Mouse (Mus musculus) CH12.LX (cell line): Measurements from ENCODE around the gene Foxo6. TPM values are rescaled to one million over a fixed set of nuclear protein-coding genes. Genes with fewer than 3 reads are reported as not detected.

Experiments
- DNase-seq: peaks from one replicate; pipeline ENCODE4 v3.0.0-alpha.2; 2013; ENCODE audit errors: extremely low read depth
- H3K27ac ChIP-seq: 2 replicates; pipeline ENCODE4 v1.5.1; 2012; ENCODE audit warnings: low read depth, mild to moderate bottlenecking, control low read depth, moderate library complexity; ENCODE audit not compliant: insufficient read depth
- H3K27me3 ChIP-seq: replicated peaks from 2 replicates; pipeline ENCODE3; 2012; ENCODE audit warnings: inconsistent platforms
- H3K36me3 ChIP-seq, 2 experiments: replicated peaks in 1 of 2; 2 replicates each; pipeline versions ENCODE3 to v1.6.1; 2012; ENCODE audit warnings: inconsistent platforms in 1 of 2, low read length in 1 of 2, mild to moderate bottlenecking in 1 of 2, mixed read lengths in 1 of 2, moderate library complexity in 1 of 2; ENCODE audit not compliant: control insufficient read depth in 1 of 2, insufficient read depth in 1 of 2
- H3K4me1 ChIP-seq, 2 experiments: 2 replicates each; pipeline ENCODE4 v1.6.1; 2012; ENCODE audit warnings: inconsistent platforms in 1 of 2, moderate library complexity in 1 of 2; ENCODE audit not compliant: insufficient read depth in 2 of 2, control insufficient read depth in 1 of 2
- H3K4me2 ChIP-seq: 2 replicates; pipeline ENCODE4 v1.6.1; 2012; ENCODE audit warnings: low read depth, mild to moderate bottlenecking, control low read depth; ENCODE audit not compliant: poor library complexity, insufficient read depth, severe bottlenecking
- H3K4me3 ChIP-seq, 3 experiments: fragments of 150-350 bp in 1 of 3; sonication (generic) in 1 of 3; replicated peaks in 1 of 3; 2 replicates each; pipeline versions ENCODE3 to v1.5.1; 2011 to 2012; ENCODE audit warnings: low read depth in 2 of 3, low read length in 2 of 3, mild to moderate bottlenecking in 2 of 3, moderate library complexity in 2 of 3, control low read depth in 1 of 3, improper control_type of control experiment in 1 of 3, inconsistent platforms in 1 of 3, mixed read lengths in 1 of 3; ENCODE audit not compliant: poor library complexity in 1 of 3
- H3K79me2 ChIP-seq: replicated peaks from 2 replicates; pipeline ENCODE4 v1.6.1; 2012; ENCODE audit warnings: mild to moderate bottlenecking, moderate library complexity; ENCODE audit not compliant: control insufficient read depth, poor library complexity, insufficient read depth, severe bottlenecking; ENCODE audit errors: extremely low read depth
- H3K9ac ChIP-seq: 2 replicates; pipeline ENCODE4 v1.6.1; 2012; ENCODE audit warnings: low read depth, mild to moderate bottlenecking, control low read depth, moderate library complexity; ENCODE audit not compliant: insufficient read depth
- H3K9me3 ChIP-seq: replicated peaks from 2 replicates; pipeline ENCODE3; 2012; ENCODE audit warnings: low read length, inconsistent platforms, mixed read lengths
- CTCF ChIP-seq, 2 experiments: IDR thresholded peaks in 1 of 2; conservative IDR thresholded peaks in 1 of 2; 2 replicates each; pipeline ENCODE4 v1.5.1; 2011 to 2012; ENCODE audit warnings: low read depth in 2 of 2, low read length in 2 of 2, improper control_type of control experiment in 1 of 2, inconsistent platforms in 1 of 2, mild to moderate bottlenecking in 1 of 2, moderate library complexity in 1 of 2
- E2F4 ChIP-seq: IDR thresholded peaks from 2 replicates; pipeline ENCODE4 v1.6.1; 2011; ENCODE audit warnings: low read depth, low read length, improper control_type of control experiment; ENCODE audit not compliant: insufficient replicate concordance
- GABPA ChIP-seq: IDR thresholded peaks from 2 replicates; pipeline ENCODE4 v1.6.1; 2012; ENCODE audit warnings: low read depth, low read length, improper control_type of control experiment, inconsistent platforms; ENCODE audit not compliant: insufficient replicate concordance
- IRF4 ChIP-seq: IDR thresholded peaks from 2 replicates; pipeline ENCODE4 v1.6.1; 2014; ENCODE audit warnings: low read depth, mild to moderate bottlenecking, inconsistent platforms, low read length, improper control_type of control experiment
- JUN ChIP-seq: IDR thresholded peaks from 2 replicates; pipeline ENCODE4 v1.6.1; 2011; ENCODE audit warnings: low read depth, mild to moderate bottlenecking, low read length, improper control_type of control experiment, moderate library complexity; ENCODE audit not compliant: insufficient read depth
- KAT2A ChIP-seq: IDR thresholded peaks from 2 replicates; pipeline ENCODE4 v1.6.1; 2012; ENCODE audit warnings: low read length, improper control_type of control experiment, inconsistent platforms; ENCODE audit not compliant: insufficient replicate concordance
- MAFK ChIP-seq: IDR thresholded peaks from 2 replicates; pipeline ENCODE4 v1.6.1; 2011; ENCODE audit warnings: low read length, improper control_type of control experiment; ENCODE audit not compliant: insufficient replicate concordance
- MAZ ChIP-seq: IDR thresholded peaks from 2 replicates; pipeline ENCODE4 v1.6.1; 2012; ENCODE audit warnings: low read depth, mild to moderate bottlenecking, inconsistent platforms, low read length, improper control_type of control experiment, moderate library complexity
- MEF2A ChIP-seq: IDR thresholded peaks from 2 replicates; pipeline ENCODE4 v1.6.1; 2014; ENCODE audit warnings: low read depth, mild to moderate bottlenecking, inconsistent platforms, low read length, improper control_type of control experiment, borderline replicate concordance
- MXI1 ChIP-seq: IDR thresholded peaks from 2 replicates; pipeline ENCODE4 v1.6.1; 2011; ENCODE audit warnings: mild to moderate bottlenecking, low read depth, low read length, improper control_type of control experiment
- NELFE ChIP-seq: IDR thresholded peaks from 2 replicates; pipeline ENCODE4 v1.6.1; 2011; ENCODE audit warnings: low read depth, low read length, improper control_type of control experiment
- PAX5 ChIP-seq: IDR thresholded peaks from 2 replicates; pipeline ENCODE4 v1.6.1; 2012; ENCODE audit warnings: low read length, inconsistent platforms, mixed read lengths
- POLR2A ChIP-seq: IDR thresholded peaks from 2 replicates; pipeline ENCODE4 v1.6.1; 2011; ENCODE audit warnings: low read depth, mild to moderate bottlenecking, improper control_type of control experiment, low read length
- RCOR1 ChIP-seq: conservative IDR thresholded peaks from 2 replicates; pipeline ENCODE4 v1.6.1; 2012; ENCODE audit warnings: low read depth, mild to moderate bottlenecking, inconsistent platforms, low read length, improper control_type of control experiment
- SMC3 ChIP-seq: IDR thresholded peaks from 2 replicates; pipeline ENCODE4 v1.6.1; 2011; ENCODE audit warnings: low read depth, low read length, improper control_type of control experiment
- TBP ChIP-seq: conservative IDR thresholded peaks from 2 replicates; pipeline ENCODE4 v1.6.1; 2011; ENCODE audit warnings: low read depth, low read length, improper control_type of control experiment
- USF2 ChIP-seq: conservative IDR thresholded peaks from 2 replicates; pipeline ENCODE4 v1.6.1; 2011; ENCODE audit warnings: low read depth, low read length, improper control_type of control experiment
- ZC3H11A ChIP-seq: IDR thresholded peaks from 2 replicates; pipeline ENCODE4 v1.6.1; 2012; ENCODE audit warnings: low read depth, mild to moderate bottlenecking, inconsistent platforms, low read length, improper control_type of control experiment
- ZNF384 ChIP-seq: IDR thresholded peaks from 2 replicates; pipeline ENCODE4 v1.6.1; 2012; ENCODE audit warnings: low read depth, low read length, improper control_type of control experiment, inconsistent platforms
- dilution Hi-C: fragments of 300-500 bp; cut with MboI; formaldehyde crosslinking; loops from 2 replicates; pipeline ENCODE4 v1.14.3; 2020; ENCODE audit warnings: low sequenced_read_pairs; ENCODE audit not compliant: extremely low pct_unique_long_range_greater_than_20kb, extremely low pct_ligation_motif_present
- in situ Hi-C: fragments of 300-500 bp; cut with MboI; formaldehyde crosslinking; loops from 3 replicates; pipeline ENCODE4 v1.14.3; 2019; ENCODE audit warnings: low sequenced_read_pairs, low pct_ligation_motif_present, low pct_unique_long_range_greater_than_20kb, mixed read lengths
- polyA plus RNA-seq: library from polyadenylated mRNA; unstranded; fragments of >175 nt; gene quantifications from 2 replicates; pipeline ENCODE4 v1.2.1, GENCODE M21; 2012; ENCODE audit warnings: low read depth; ENCODE audit not compliant: insufficient read length
- total RNA-seq, 2 experiments: library from RNA; depleted of rRNA; stranded (reverse); fragments of 300-350 nt in 1 of 2; fragments of >200 nt in 1 of 2; gene quantifications; 2 replicates each; pipeline ENCODE4 v1.2.3; 2012 to 2014

Gene Foxo6
- total and polyA plus RNA-seq, 3 experiments, result not detected

DNA sequence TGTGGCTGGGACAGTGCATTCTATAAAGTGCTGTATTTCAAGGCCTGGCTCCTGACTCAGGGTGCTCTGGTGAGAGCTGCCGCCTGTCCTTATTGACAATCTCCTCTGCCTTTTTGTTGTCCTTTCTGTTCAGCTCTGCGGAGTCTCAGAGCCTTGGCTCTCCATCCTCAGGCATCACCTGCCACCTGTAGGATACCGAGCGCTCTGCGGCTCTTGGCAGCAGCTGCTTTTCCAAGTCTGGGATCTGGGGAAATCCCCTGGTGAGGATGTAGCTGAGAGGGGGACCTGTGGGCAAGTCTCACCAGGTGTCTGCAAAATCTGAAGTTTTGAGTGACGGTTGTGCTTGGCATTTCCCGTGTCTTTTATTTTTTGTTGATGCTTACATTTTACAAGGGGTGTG, 12.1 kb upstream of the Foxo6 start:
- DNase-seq, result no peak
- no peak overlapping the region for H3K27ac ChIP-seq
- peaks cover 3% of the 10 kb centered on the region for H3K9me3 ChIP-seq
- H3K4me1 ChIP-seq, result peaks cover 0 to 4% of the 10 kb centered on the region in 2 experiments; a peak in 1 of 4 replicates
- no peak overlapping the region for H3K4me3 ChIP-seq
- in situ Hi-C loops (no loop called here), dilution Hi-C loops (no loop called here)
- no peaks in the 10 kb centered on the region for H3K36me3 ChIP-seq
- TF ChIP-seq JUN (no peak), CTCF (conservative IDR thresholded peaks at IDR 0.05 in 1 of 2, IDR thresholded peaks at IDR 0.05 in 1 of 2; ENCODE audit: low read depth in 2 of 2, low read length in 2 of 2) (0 out of 4 replicates have a peak, but pooled peaks of 1 of the 2 experiments have one; percentile 21), GABPA (no peak), IRF4 (no peak), KAT2A (no peak), MAZ (no peak)
- no peak overlapping the region for H3K4me2 ChIP-seq
- H3K27me3 ChIP-seq, result peaks cover 87% of the 10 kb centered on the region
- no peaks in the 10 kb centered on the region for H3K79me2 ChIP-seq
- H3K9ac ChIP-seq, result no peak overlapping the region

DNA sequence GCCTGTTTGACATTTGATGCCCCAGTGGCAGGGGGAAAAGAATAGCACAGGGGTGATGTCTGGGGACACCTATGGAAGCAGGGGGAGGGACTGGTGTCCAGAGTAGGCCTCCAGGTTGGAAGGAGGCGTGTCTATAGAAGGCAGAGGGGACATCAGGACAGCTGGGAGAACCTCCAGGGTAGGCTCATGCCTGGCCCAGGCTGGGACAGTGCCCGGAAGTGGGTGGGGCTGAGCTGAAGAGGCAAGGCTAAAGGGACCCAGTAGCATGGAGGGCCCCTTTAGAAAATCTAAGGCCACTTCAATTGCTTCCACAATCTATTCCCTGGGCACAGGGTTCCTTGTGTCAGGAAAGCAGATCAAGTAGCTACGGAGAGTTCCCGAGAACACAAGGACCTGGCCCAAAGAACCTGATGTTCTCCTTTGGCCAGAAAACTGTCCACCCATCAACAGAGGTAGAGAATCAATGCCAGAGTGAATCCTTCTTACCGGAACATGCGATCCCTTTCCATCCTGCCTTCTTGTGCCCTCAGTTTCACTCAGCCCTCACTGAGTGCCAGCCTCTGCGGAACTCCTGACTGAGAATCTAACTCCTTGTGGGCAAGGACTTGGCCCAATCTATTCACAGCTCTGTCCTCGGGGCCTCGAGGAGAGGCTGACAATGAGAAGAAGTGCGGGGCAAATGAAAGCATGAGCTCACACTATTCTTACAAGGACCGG, 4.1 kb upstream of the Foxo6 start:
- no peaks in the 10 kb centered on the region for H3K79me2 ChIP-seq
- peaks cover 7 to 22% of the 10 kb centered on the region in 2 experiments; a peak in 3 of 4 replicates for H3K4me1 ChIP-seq
- H3K4me2 ChIP-seq, result no peak overlapping the region
- no peak overlapping the region for H3K9ac ChIP-seq
- peaks cover 89% of the 10 kb centered on the region for H3K27me3 ChIP-seq
- H3K27ac ChIP-seq, result no peak overlapping the region
- no peaks in the 10 kb centered on the region for H3K9me3 ChIP-seq
- in situ Hi-C loops, result no loop called here
- TF ChIP-seq RCOR1 (no peak), E2F4 (no peak), JUN (no peak), ZNF384 (no peak), USF2 (no peak), MAFK (no peak)
- TF ChIP-seq, all 38 proteins: peak for 0
- dilution Hi-C loops, result no loop called here
- no peak for DNase-seq
- Histone ChIP-seq H3K4me3 (no peak overlapping the region), H3K36me3 (no peaks in the 10 kb centered on the region)

DNA sequence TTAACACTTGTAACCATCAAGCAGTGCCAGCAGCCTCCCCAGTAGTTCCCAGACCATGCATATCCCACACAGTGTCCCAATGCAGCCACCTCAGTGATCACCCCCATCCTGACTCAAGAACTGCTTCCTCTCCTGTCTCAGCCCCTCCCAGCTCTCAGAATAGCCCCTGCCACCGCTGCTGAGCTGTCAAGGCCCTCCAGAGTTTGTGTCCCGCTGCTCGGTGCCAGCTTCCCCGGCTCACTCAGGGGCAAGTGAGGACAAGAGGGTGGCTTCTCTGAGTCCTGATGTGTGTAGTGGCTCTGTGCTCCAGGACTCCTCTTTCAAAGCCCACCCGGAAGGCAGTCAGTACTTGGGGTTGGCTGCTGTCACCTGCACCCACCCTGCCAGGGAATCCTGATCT, 3.3 kb upstream of the Foxo6 start:
- H3K4me3 ChIP-seq, result no peak overlapping the region
- H3K4me1 ChIP-seq, result peaks cover 7 to 22% of the 10 kb centered on the region in 2 experiments; a peak in 3 of 4 replicates
- H3K27me3 ChIP-seq, result peaks cover 89% of the 10 kb centered on the region
- no peak for TF ChIP-seq SMC3
- no peak for TF ChIP-seq MEF2A
- TF ChIP-seq ZNF384, result no peak
- TF ChIP-seq PAX5, result no peak
- no peak for TF ChIP-seq TBP
- TF ChIP-seq RCOR1, result no peak
- TF ChIP-seq POLR2A, result no peak
- no peak for TF ChIP-seq MXI1
- no peak for TF ChIP-seq NELFE
- no peak for TF ChIP-seq ZC3H11A
- in situ Hi-C loops, result no loop called here
- dilution Hi-C loops, result no loop called here
- H3K79me2 ChIP-seq, result no peaks in the 10 kb centered on the region
- no peak for DNase-seq
- H3K4me2 ChIP-seq, result no peak overlapping the region
- H3K9me3 ChIP-seq, result no peaks in the 10 kb centered on the region
- H3K27ac ChIP-seq, result no peak overlapping the region
- H3K36me3 ChIP-seq, result no peaks in the 10 kb centered on the region
- no peak overlapping the region for H3K9ac ChIP-seq
